Mouse (Mus musculus) cerebellum, adult 2 months (tissue): ENCODE measurements at regions not wholly inside any gene's neighbourhood (a gene's known extent, or its start where the extent isn't known, plus 50 kb on each side); places are given as distances from the start of the nearest gene placed in this dataset.

Experiments
- DNase-seq, 2 experiments: peaks; one replicate each; pipeline ENCODE4 v3.0.0; 2021
- H3K27ac ChIP-seq: fragments of 200-500 bp; 2 replicates; pipeline ENCODE4 v1.5.1; 2012; ENCODE audit warnings: low read length, control low read depth, inconsistent platforms; ENCODE audit not compliant: insufficient read depth
- H3K27me3 ChIP-seq: fragments of 200-500 bp; 2 replicates; pipeline ENCODE4 v1.6.1; 2012; ENCODE audit warnings: inconsistent platforms, mild to moderate bottlenecking, low read length, moderate library complexity; ENCODE audit not compliant: control insufficient read depth, insufficient read depth
- H3K4me1 ChIP-seq: fragments of 200-500 bp; 2 replicates; pipeline ENCODE4 v1.6.1; 2011; ENCODE audit warnings: low read length; ENCODE audit not compliant: control insufficient read depth, insufficient read depth
- H3K4me3 ChIP-seq: fragments of 200-500 bp; replicated peaks from 2 replicates; pipeline ENCODE3; 2011; ENCODE audit warnings: mild to moderate bottlenecking, low read depth, low read length, control low read depth; ENCODE audit not compliant: insufficient read depth
- CTCF ChIP-seq: fragments of 200-500 bp; IDR thresholded peaks from 2 replicates; pipeline ENCODE4 v1.5.1; 2011; ENCODE audit warnings: low read depth, mild to moderate bottlenecking, control low read depth, low read length, moderate library complexity, borderline replicate concordance; ENCODE audit not compliant: insufficient read depth
- POLR2A ChIP-seq: fragments of 200-500 bp; IDR thresholded peaks from 2 replicates; pipeline ENCODE4 v1.6.1; 2011; ENCODE audit warnings: low read length, control low read depth, borderline replicate concordance; ENCODE audit not compliant: insufficient read depth
- WGBS: fragments of 180-500 bp; shearing (Covaris S2); methylation state at CpG from one replicate; pipeline ENCODE4 v1.1.7; 2018; 5-methylcytosine and 5-hydroxymethylcytosine counted together

GRCm38 (mm10) chr16:21340136-21340535 lies 82.8 kb upstream of the Vps8 start:
- TF ChIP-seq CTCF (no peak), POLR2A (no peak)
- Histone ChIP-seq H3K27ac (no peak overlapping the region), H3K4me1 (peaks cover 9% of the 10 kb centered on the region), H3K27me3 (no peaks in the 10 kb centered on the region), H3K4me3 (no peak overlapping the region)
- DNase-seq, result no peak
- WGBS, result 56% methylated on average over 7 of the region's 7 CpGs

GRCm38 (mm10) chr16:21349869-21350268 lies 73.0 kb upstream of the Vps8 start:
- Histone ChIP-seq H3K4me1 (no peaks in the 10 kb centered on the region), H3K4me3 (no peak overlapping the region), H3K27ac (no peak overlapping the region), H3K27me3 (no peaks in the 10 kb centered on the region)
- no peak for DNase-seq
- TF ChIP-seq CTCF (no peak), POLR2A (no peak)
- WGBS, result 64% methylated on average over 1 of the region's 1 CpGs

DNA sequence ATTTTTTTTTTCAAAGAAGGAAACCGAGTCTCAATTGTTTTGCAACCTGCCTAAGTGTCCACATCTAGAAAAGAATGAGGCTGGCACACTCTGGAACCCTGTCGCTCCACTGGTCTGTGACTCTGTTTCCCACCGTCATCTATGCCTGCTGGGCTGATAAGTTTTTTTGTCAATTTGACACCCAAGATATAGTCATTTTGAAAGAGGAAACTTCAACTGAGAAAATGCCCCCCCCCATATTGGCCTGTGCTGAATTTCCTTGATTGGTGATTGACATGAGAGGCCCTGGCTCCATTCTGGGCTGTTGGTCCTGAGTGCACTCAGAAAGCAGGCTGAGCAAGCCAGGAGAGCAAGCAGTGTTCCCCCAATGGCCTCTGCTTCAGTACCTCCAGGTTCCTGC lies 71.6 kb upstream of the Vps8 start:
- WGBS, result 80% methylated on average over 3 of the region's 3 CpGs
- Histone ChIP-seq H3K27ac (no peak overlapping the region), H3K4me1 (no peaks in the 10 kb centered on the region), H3K27me3 (no peaks in the 10 kb centered on the region), H3K4me3 (no peak overlapping the region)
- no peak for DNase-seq
- TF ChIP-seq POLR2A (no peak), CTCF (no peak)

DNA sequence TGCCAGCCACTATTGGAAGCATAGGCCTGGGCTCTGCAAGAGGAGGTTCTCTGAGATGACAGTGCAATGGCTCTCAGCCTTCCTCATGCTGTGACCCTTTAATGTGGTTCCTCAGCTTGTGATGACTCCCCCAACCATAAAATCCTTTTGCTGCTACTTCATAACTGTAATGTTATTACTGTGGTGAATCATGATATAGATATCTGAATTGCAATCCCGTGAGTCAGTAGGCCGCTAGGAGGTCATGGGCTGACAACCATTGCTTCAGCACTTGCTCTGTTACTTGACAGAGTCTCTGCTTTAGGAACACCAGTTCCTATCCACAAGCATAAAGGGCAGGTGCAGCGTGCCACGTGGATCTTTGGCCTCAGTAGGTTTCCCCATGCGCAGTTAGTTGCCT lies 69.8 kb upstream of the Vps8 start:
- Histone ChIP-seq H3K4me3 (no peak overlapping the region), H3K27ac (no peak overlapping the region)
- 68% methylated on average over 5 of the region's 5 CpGs for WGBS

GRCm38 (mm10) chr16:21353545-21353944 lies 69.4 kb upstream of the Vps8 start:
- DNase-seq, result no peak
- H3K4me1 ChIP-seq, result no peaks in the 10 kb centered on the region
- H3K4me3 ChIP-seq, result no peak overlapping the region
- H3K27ac ChIP-seq, result no peak overlapping the region
- TF ChIP-seq CTCF (no peak), POLR2A (no peak)
- H3K27me3 ChIP-seq, result no peaks in the 10 kb centered on the region
- 22% methylated on average over 6 of the region's 6 CpGs for WGBS

More for the DNA sequence above, 69.8 kb upstream of the Vps8 start:
- H3K4me1 ChIP-seq, result no peaks in the 10 kb centered on the region
- no peaks in the 10 kb centered on the region for H3K27me3 ChIP-seq
- DNase-seq, result no peak
- TF ChIP-seq POLR2A, result no peak
- TF ChIP-seq CTCF, result no peak

- no peak for DNase-seq
Observed at GRCm38 (mm10) chr16:21355638-21356037, 67.3 kb upstream of the Vps8 start.

GRCm38 (mm10) chr16:21357433-21357832 lies 65.5 kb upstream of the Vps8 start:
- 75% methylated on average over 5 of the region's 5 CpGs for WGBS

More at GRCm38 (mm10) chr16:21355638-21356037, 67.3 kb upstream of the Vps8 start:
- Histone ChIP-seq H3K4me3 (no peak overlapping the region), H3K27ac (no peak overlapping the region), H3K27me3 (no peaks in the 10 kb centered on the region), H3K4me1 (no peaks in the 10 kb centered on the region)
- WGBS, result 90% methylated on average over 1 of the region's 1 CpGs
- no peak for TF ChIP-seq POLR2A
- no peak for TF ChIP-seq CTCF

GRCm38 (mm10) chr16:21358313-21358920 lies 64.5 kb upstream of the Vps8 start:
- no peaks in the 10 kb centered on the region for H3K27me3 ChIP-seq
- H3K4me1 ChIP-seq, result no peaks in the 10 kb centered on the region
- TF ChIP-seq POLR2A (no peak), CTCF (no peak)
- no peak overlapping the region for H3K4me3 ChIP-seq
- no peak overlapping the region for H3K27ac ChIP-seq
- WGBS, result 66% methylated on average over 12 of the region's 12 CpGs
- DNase-seq, result no peak

More at GRCm38 (mm10) chr16:21357433-21357832, 65.5 kb upstream of the Vps8 start:
- Histone ChIP-seq H3K4me1 (no peaks in the 10 kb centered on the region), H3K4me3 (no peak overlapping the region), H3K27me3 (no peaks in the 10 kb centered on the region), H3K27ac (no peak overlapping the region)
- DNase-seq, result no peak
- TF ChIP-seq CTCF, result no peak
